Mouse (Mus musculus) neural tube, embryonic 14.5 days (tissue): ENCODE results near the gene Rag2. TPM values are rescaled to one million over a fixed set of nuclear protein-coding genes. Genes with fewer than 3 reads are reported as not detected.

ENCODE experiments used
- ATAC-seq: fragments of 200-750 bp; cut with Nextera tagmentation; 2 replicates; pipeline ENCODE4 v1.8.0; 2017; ENCODE audit warnings: low read depth, mild to moderate bottlenecking, moderate TSS enrichment, moderate library complexity
- H3K27ac ChIP-seq: fragments of 300-500 bp; sonication (generic); 2 replicates; pipeline ENCODE4 v1.5.1; 2014; ENCODE audit warnings: low read depth, mild to moderate bottlenecking, control low read depth, low read length, moderate library complexity, mixed read lengths
- H3K27me3 ChIP-seq: fragments of 300-500 bp; sonication (generic); 2 replicates; pipeline ENCODE4 v1.6.1; 2014; ENCODE audit warnings: low read length; ENCODE audit not compliant: control insufficient read depth, insufficient read depth
- H3K36me3 ChIP-seq: fragments of 300-500 bp; sonication (generic); 2 replicates; pipeline ENCODE4 v1.6.1; 2014; ENCODE audit warnings: low read length, mixed read lengths; ENCODE audit not compliant: control insufficient read depth, insufficient read depth
- H3K4me1 ChIP-seq: fragments of 300-500 bp; sonication (generic); 2 replicates; pipeline ENCODE4 v1.6.1; 2014; ENCODE audit warnings: low read length; ENCODE audit not compliant: control insufficient read depth, insufficient read depth
- H3K4me2 ChIP-seq: fragments of 300-500 bp; sonication (generic); 2 replicates; pipeline ENCODE4 v1.6.1; 2014; ENCODE audit warnings: mild to moderate bottlenecking, low read depth, low read length, control low read depth
- H3K4me3 ChIP-seq: fragments of 300-500 bp; sonication (generic); 2 replicates; pipeline ENCODE4 v1.5.1; 2014; ENCODE audit warnings: low read depth, low read length, control low read depth, mixed read lengths
- H3K9ac ChIP-seq: fragments of 300-500 bp; sonication (generic); replicated peaks from 2 replicates; pipeline ENCODE4 v1.6.1; 2014; ENCODE audit warnings: low read depth, mild to moderate bottlenecking, control low read depth, low read length, mixed read lengths
- H3K9me3 ChIP-seq: fragments of 300-500 bp; sonication (generic); 2 replicates; pipeline ENCODE4 v1.6.1; 2016; ENCODE audit warnings: low read length; ENCODE audit not compliant: control insufficient read depth
- WGBS: fragments of 180-500 bp; shearing (Covaris S2); extraction: QIAGEN DNeasy Blood & Tissue Kit; methylation state at CpG from one replicate; pipeline ENCODE4 v1.1.7; 2014; 5-methylcytosine and 5-hydroxymethylcytosine counted together
- polyA plus RNA-seq: library from polyadenylated mRNA; unstranded; fragments of >200 nt; fragmentation: Nextera tagmentation; extraction: Ambion mirVana; gene quantifications from 2 replicates; pipeline ENCODE4 v1.2.1, GENCODE M21; 2014

Gene Rag2
- polyA plus RNA-seq, 1 experiment from 2014 or later: not detected

GRCm38 (mm10) chr2:101594681-101595080 is 29.8 kb upstream of the Rag2 start:
- no peak for ATAC-seq
- WGBS: 67% methylated on average over 5 of the region's 5 CpGs
- no peak overlapping the region for H3K4me2 ChIP-seq
- peaks cover 37% of the 10 kb centered on the region for H3K4me1 ChIP-seq
- no peak overlapping the region for H3K9ac ChIP-seq
- H3K4me3 ChIP-seq: no peak overlapping the region
- H3K36me3 ChIP-seq: no peaks in the 10 kb centered on the region
- no peak overlapping the region for H3K27ac ChIP-seq
- H3K9me3 ChIP-seq: no peaks in the 10 kb centered on the region
- no peaks in the 10 kb centered on the region for H3K27me3 ChIP-seq

- no peak overlapping the region for H3K27ac ChIP-seq
- peaks cover 29% of the 10 kb centered on the region for H3K4me1 ChIP-seq
- no peaks in the 10 kb centered on the region for H3K9me3 ChIP-seq
- H3K36me3 ChIP-seq: no peaks in the 10 kb centered on the region
- H3K4me3 ChIP-seq: no peak overlapping the region
- ATAC-seq: no peak
- no peak overlapping the region for H3K4me2 ChIP-seq
- no peak overlapping the region for H3K9ac ChIP-seq
- H3K27me3 ChIP-seq: no peaks in the 10 kb centered on the region
Observed at GRCm38 (mm10) chr2:101597186-101597585, 27.3 kb upstream of the Rag2 start.

GRCm38 (mm10) chr2:101598190-101599181 is 26.0 kb upstream of the Rag2 start:
- ATAC-seq: peak; percentile 46; the same call in 1 of the 2 replicates
- Histone ChIP-seq H3K27ac (no peak overlapping the region; the same call in 1 of the 2 replicates), H3K4me3 (no peak overlapping the region), H3K27me3 (no peaks in the 10 kb centered on the region), H3K4me2 (peak overlapping the region; percentile 6; the same call in 1 of the 2 replicates), H3K4me1 (peaks cover 16% of the 10 kb centered on the region), H3K9me3 (no peaks in the 10 kb centered on the region; the same call in 1 of the 2 replicates), H3K36me3 (no peaks in the 10 kb centered on the region), H3K9ac (no peak overlapping the region)
- WGBS: 46% methylated on average over 13 of the region's 13 CpGs

DNA sequence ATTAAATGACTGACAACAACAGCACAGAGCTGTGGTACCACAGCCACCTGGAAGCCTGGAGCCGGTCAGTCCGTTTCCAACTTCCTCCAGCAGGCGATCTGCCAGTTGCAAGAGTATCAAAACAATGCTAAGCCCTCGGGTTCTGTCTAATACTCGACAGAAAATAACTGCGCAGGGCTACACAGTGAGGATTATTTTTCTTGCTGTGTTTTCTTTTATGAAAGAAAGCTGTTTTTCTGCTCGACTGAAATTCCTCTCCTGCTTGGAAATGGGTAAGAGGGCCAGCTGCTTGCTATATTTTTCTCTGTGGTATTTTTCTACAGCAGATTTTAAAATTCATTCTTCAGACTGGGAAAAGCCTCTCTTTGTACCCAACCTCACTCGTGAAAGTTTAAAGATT is 23.8 kb upstream of the Rag2 start:
- 32% methylated on average over 8 of the region's 8 CpGs for WGBS
- peaks cover 16% of the 10 kb centered on the region; the same call in 1 of the 2 replicates for H3K4me1 ChIP-seq
- H3K36me3 ChIP-seq: no peaks in the 10 kb centered on the region
- no peak overlapping the region for H3K4me3 ChIP-seq
- no peaks in the 10 kb centered on the region; the same call in 1 of the 2 replicates for H3K9me3 ChIP-seq
- no peak overlapping the region for H3K4me2 ChIP-seq
- no peak overlapping the region for H3K9ac ChIP-seq
- no peak overlapping the region for H3K27ac ChIP-seq
- no peaks in the 10 kb centered on the region for H3K27me3 ChIP-seq
- ATAC-seq: no peak

GRCm38 (mm10) chr2:101603099-101603498 is 21.4 kb upstream of the Rag2 start:
- Histone ChIP-seq H3K36me3 (no peaks in the 10 kb centered on the region), H3K4me1 (peaks cover 14% of the 10 kb centered on the region; the same call in 1 of the 2 replicates), H3K4me3 (no peak overlapping the region), H3K9me3 (no peaks in the 10 kb centered on the region; the same call in 1 of the 2 replicates), H3K9ac (no peak overlapping the region), H3K27ac (no peak overlapping the region), H3K27me3 (no peaks in the 10 kb centered on the region), H3K4me2 (no peak overlapping the region)
- ATAC-seq: no peak
- 98% methylated on average over 1 of the region's 1 CpGs for WGBS

GRCm38 (mm10) chr2:101608232-101608894 is 16.2 kb upstream of the Rag2 start:
- WGBS: 41% methylated on average over 7 of the region's 7 CpGs
- H3K27me3 ChIP-seq: no peaks in the 10 kb centered on the region
- H3K9me3 ChIP-seq: no peaks in the 10 kb centered on the region
- peak; percentile 79; the same call in 1 of the 2 replicates for ATAC-seq
- no peak overlapping the region for H3K9ac ChIP-seq
- no peak overlapping the region for H3K4me3 ChIP-seq
- H3K36me3 ChIP-seq: no peaks in the 10 kb centered on the region
- H3K27ac ChIP-seq: no peak overlapping the region
- no peak overlapping the region for H3K4me2 ChIP-seq
- no peaks in the 10 kb centered on the region for H3K4me1 ChIP-seq

GRCm38 (mm10) chr2:101610861-101611260 is 13.7 kb upstream of the Rag2 start:
- Histone ChIP-seq H3K4me1 (no peaks in the 10 kb centered on the region), H3K36me3 (no peaks in the 10 kb centered on the region), H3K9ac (no peak overlapping the region), H3K4me2 (no peak overlapping the region), H3K27me3 (no peaks in the 10 kb centered on the region), H3K9me3 (no peaks in the 10 kb centered on the region), H3K4me3 (no peak overlapping the region), H3K27ac (no peak overlapping the region)
- no peak for ATAC-seq
- WGBS: 90% methylated on average over 3 of the region's 3 CpGs

GRCm38 (mm10) chr2:101615464-101616305 is 8.8 kb upstream of the Rag2 start:
- no peak overlapping the region for H3K4me2 ChIP-seq
- H3K27me3 ChIP-seq: no peaks in the 10 kb centered on the region
- H3K4me3 ChIP-seq: no peak overlapping the region
- WGBS: 74% methylated on average over 10 of the region's 10 CpGs
- H3K9me3 ChIP-seq: no peaks in the 10 kb centered on the region
- H3K9ac ChIP-seq: no peak overlapping the region
- H3K27ac ChIP-seq: 0 out of 2 replicates have a peak overlapping the region, but pooled peaks have one; percentile 16
- no peaks in the 10 kb centered on the region for H3K36me3 ChIP-seq
- ATAC-seq: no peak; the same call in 1 of the 2 replicates
- H3K4me1 ChIP-seq: no peaks in the 10 kb centered on the region
